Mouse (Mus musculus): ENCODE data around the gene Pias1. TPM values are rescaled to one million over a fixed set of nuclear protein-coding genes. Genes with fewer than 3 reads are reported as not detected.
"Not testable (repeated sequence)": the region's sequence is repeated elsewhere in the genome, so short reads cannot be mapped to it uniquely, and the experiment has no call there.

Gene Pias1
- polyA plus RNA-seq, 1 experiment from 2014 or later = 35.5 TPM

- no peak overlapping the region for H3K9ac ChIP-seq
- peaks cover 11% of the 10 kb centered on the region; the same call in 1 of the 2 replicates for H3K4me1 ChIP-seq
- 58% methylated on average over 1 of the region's 1 CpGs for WGBS
- no peak overlapping the region; the same call in 1 of the 2 replicates for H3K27ac ChIP-seq (replicated peaks)
- no peak overlapping the region for H3K4me3 ChIP-seq
- H3K27me3 ChIP-seq (replicated peaks) = no peaks in the 10 kb centered on the region
- H3K36me3 ChIP-seq = peaks cover 72% of the 10 kb centered on the region
- H3K4me2 ChIP-seq = no peak overlapping the region
- H3K9me3 ChIP-seq = no peaks in the 10 kb centered on the region
- no peak for ATAC-seq (ENCODE audit: extremely low read depth, insufficient number of reproducible peaks, low FRiP score, low TSS enrichment)
Observed at GRCm38 (mm10) chr9:62894486-62894885, 93.2 kb downstream of the Pias1 start.

GRCm38 (mm10) chr9:62881871-62882270 is 105.9 kb downstream of the Pias1 start:
- Histone ChIP-seq H3K36me3 (peaks cover 62% of the 10 kb centered on the region), H3K4me2 (peak overlapping the region; percentile 18; the same call in 1 of the 2 replicates)

GRCm38 (mm10) chr9:62877825-62878224 is 109.9 kb downstream of the Pias1 start:
- H3K36me3 ChIP-seq = peaks cover 28% of the 10 kb centered on the region
- H3K9me3 ChIP-seq = no peaks in the 10 kb centered on the region
- no peaks in the 10 kb centered on the region for H3K27me3 ChIP-seq (replicated peaks)
- no peak overlapping the region for H3K4me2 ChIP-seq
- H3K4me3 ChIP-seq = no peak overlapping the region
- WGBS = 77% methylated on average over 2 of the region's 2 CpGs
- no peak for ATAC-seq (ENCODE audit: extremely low read depth, insufficient number of reproducible peaks, low FRiP score, low TSS enrichment)
- H3K27ac ChIP-seq (replicated peaks) = no peak overlapping the region
- peaks cover 29% of the 10 kb centered on the region for H3K4me1 ChIP-seq
- H3K9ac ChIP-seq = no peak overlapping the region

More at GRCm38 (mm10) chr9:62881871-62882270, 105.9 kb downstream of the Pias1 start:
- ATAC-seq (ENCODE audit: extremely low read depth, insufficient number of reproducible peaks, low FRiP score, low TSS enrichment) = no peak
- 52% methylated on average over 12 of the region's 12 CpGs for WGBS
- H3K4me1 ChIP-seq = peaks cover 29% of the 10 kb centered on the region
- peak overlapping the region; percentile 52 for H3K27ac ChIP-seq (replicated peaks)
- H3K4me3 ChIP-seq = no peak overlapping the region
- H3K9me3 ChIP-seq = no peaks in the 10 kb centered on the region
- H3K9ac ChIP-seq = no peak overlapping the region
- H3K27me3 ChIP-seq (replicated peaks) = no peaks in the 10 kb centered on the region

- no peaks in the 10 kb centered on the region for H3K27me3 ChIP-seq (replicated peaks)
- WGBS = 71% methylated on average over 7 of the region's 7 CpGs
- peaks cover 24% of the 10 kb centered on the region for H3K4me1 ChIP-seq
- H3K4me3 ChIP-seq = no peak overlapping the region
- H3K27ac ChIP-seq (replicated peaks) = no peak overlapping the region
- no peak overlapping the region for H3K4me2 ChIP-seq
- no peaks in the 10 kb centered on the region for H3K9me3 ChIP-seq
- H3K9ac ChIP-seq = no peak overlapping the region
- no peak for ATAC-seq (ENCODE audit: extremely low read depth, insufficient number of reproducible peaks, low FRiP score, low TSS enrichment)
- H3K36me3 ChIP-seq = peaks cover 22% of the 10 kb centered on the region
Observed at GRCm38 (mm10) chr9:62876966-62877616, 110.6 kb downstream of the Pias1 start.

- H3K9ac ChIP-seq = no peak overlapping the region
- H3K4me2 ChIP-seq = no peak overlapping the region
- H3K4me1 ChIP-seq = no peaks in the 10 kb centered on the region
- H3K4me3 ChIP-seq = no peak overlapping the region
- no peaks in the 10 kb centered on the region for H3K36me3 ChIP-seq
- H3K27ac ChIP-seq (replicated peaks) = no peak overlapping the region
- no peak for ATAC-seq (ENCODE audit: extremely low read depth, insufficient number of reproducible peaks, low FRiP score, low TSS enrichment)
- no peaks in the 10 kb centered on the region for H3K27me3 ChIP-seq (replicated peaks)
- H3K9me3 ChIP-seq = no peaks in the 10 kb centered on the region
Observed at GRCm38 (mm10) chr9:62870728-62871127, 117.0 kb downstream of the Pias1 start.

- 79% methylated on average over 4 of the region's 4 CpGs for WGBS
- not testable (repeated sequence) for ATAC-seq (ENCODE audit: extremely low read depth, insufficient number of reproducible peaks, low FRiP score, low TSS enrichment)
Observed at GRCm38 (mm10) chr9:62869236-62869635, 118.5 kb downstream of the Pias1 start.

GRCm38 (mm10) chr9:62860866-62861265 is 126.9 kb downstream of the Pias1 start:
- H3K27ac ChIP-seq (replicated peaks) = no peak overlapping the region

More at GRCm38 (mm10) chr9:62869236-62869635, 118.5 kb downstream of the Pias1 start:
- not testable (repeated sequence) for H3K4me2 ChIP-seq; H3K27me3 ChIP-seq (replicated peaks); H3K36me3 ChIP-seq; H3K9me3 ChIP-seq; H3K9ac ChIP-seq; H3K4me3 ChIP-seq; H3K27ac ChIP-seq (replicated peaks); H3K4me1 ChIP-seq

GRCm38 (mm10) chr9:62860102-62860501 is 127.6 kb downstream of the Pias1 start:
- 48% methylated on average over 7 of the region's 7 CpGs for WGBS
- not testable (repeated sequence) for H3K4me3 ChIP-seq; H3K9ac ChIP-seq; H3K9me3 ChIP-seq; H3K27me3 ChIP-seq (replicated peaks); H3K4me2 ChIP-seq; H3K27ac ChIP-seq (replicated peaks); H3K36me3 ChIP-seq; ATAC-seq (ENCODE audit: extremely low read depth, insufficient number of reproducible peaks, low FRiP score, low TSS enrichment)
- peaks cover 21% of the 10 kb centered on the region for H3K4me1 ChIP-seq

More at GRCm38 (mm10) chr9:62860866-62861265, 126.9 kb downstream of the Pias1 start:
- Histone ChIP-seq H3K36me3 (no peaks in the 10 kb centered on the region), H3K9me3 (no peaks in the 10 kb centered on the region), H3K27me3 (replicated peaks) (no peaks in the 10 kb centered on the region; the same call in 1 of the 2 replicates), H3K9ac (no peak overlapping the region), H3K4me3 (no peak overlapping the region), H3K4me2 (no peak overlapping the region), H3K4me1 (peaks cover 21% of the 10 kb centered on the region)
- no peak for ATAC-seq (ENCODE audit: extremely low read depth, insufficient number of reproducible peaks, low FRiP score, low TSS enrichment)
- WGBS = 61% methylated on average over 4 of the region's 4 CpGs

GRCm38 (mm10) chr9:62858266-62859019 is 129.3 kb downstream of the Pias1 start:
- no peak for ATAC-seq (ENCODE audit: extremely low read depth, insufficient number of reproducible peaks, low FRiP score, low TSS enrichment)
- no peak overlapping the region for H3K4me3 ChIP-seq
- H3K27me3 ChIP-seq (replicated peaks) = no peaks in the 10 kb centered on the region; the same call in 1 of the 2 replicates
- H3K36me3 ChIP-seq = no peaks in the 10 kb centered on the region
- 60% methylated on average over 8 of the region's 8 CpGs for WGBS
- peaks cover 33% of the 10 kb centered on the region for H3K4me1 ChIP-seq
- H3K27ac ChIP-seq (replicated peaks) = 0 out of 2 replicates have a peak overlapping the region, but pooled peaks have one; percentile 6
- no peaks in the 10 kb centered on the region for H3K9me3 ChIP-seq
- peak overlapping the region; percentile 14 for H3K4me2 ChIP-seq
- H3K9ac ChIP-seq = peak overlapping the region; percentile 33; the same call in 1 of the 2 replicates

GRCm38 (mm10) chr9:62857719-62858261 is 129.9 kb downstream of the Pias1 start, which contains the start of gene Calml4:
Gene Calml4 (plus strand): TSS chr9:62858080.
- no peaks in the 10 kb centered on the region; the same call in 1 of the 2 replicates for H3K27me3 ChIP-seq (replicated peaks)
- peak within 1 kb of the TSS; percentile 33; the same call in 1 of the 2 replicates for H3K9ac ChIP-seq
- H3K4me1 ChIP-seq = peaks cover 33% of the 10 kb centered on the region
- peak within 1 kb of the TSS; percentile 14 for H3K4me2 ChIP-seq
- H3K9me3 ChIP-seq = no peaks in the 10 kb centered on the region
- no peak within 1 kb of the TSS for H3K4me3 ChIP-seq
- no peaks in the 10 kb centered on the region for H3K36me3 ChIP-seq
- 0 out of 2 replicates have a peak within 1 kb of the TSS, but pooled peaks have one; percentile 6 for H3K27ac ChIP-seq (replicated peaks)
- no peak; the same call in 1 of the 2 replicates for ATAC-seq (ENCODE audit: extremely low read depth, insufficient number of reproducible peaks, low FRiP score, low TSS enrichment)
- 58% methylated on average over 17 of the region's 20 CpGs for WGBS

- H3K27me3 ChIP-seq (replicated peaks) = no peaks in the 10 kb centered on the region; the same call in 1 of the 2 replicates
- WGBS = 69% methylated on average over 9 of the region's 9 CpGs
- H3K9me3 ChIP-seq = no peaks in the 10 kb centered on the region
- peaks cover 33% of the 10 kb centered on the region for H3K4me1 ChIP-seq
- no peak for ATAC-seq (ENCODE audit: extremely low read depth, insufficient number of reproducible peaks, low FRiP score, low TSS enrichment)
- no peak overlapping the region for H3K4me3 ChIP-seq
- H3K9ac ChIP-seq = no peak overlapping the region
- H3K36me3 ChIP-seq = no peaks in the 10 kb centered on the region
- 0 out of 2 replicates have a peak overlapping the region, but pooled peaks have one; percentile 14 for H3K4me2 ChIP-seq
- 0 out of 2 replicates have a peak overlapping the region, but pooled peaks have one; percentile 6 for H3K27ac ChIP-seq (replicated peaks)
Observed at GRCm38 (mm10) chr9:62857216-62857615, 130.5 kb downstream of the Pias1 start.
